Mouse (Mus musculus) gastrocnemius, postnatal 36 days (tissue): ENCODE measurements at regions not wholly inside any gene's neighbourhood (a gene's known extent, or its start where the extent isn't known, plus 50 kb on each side); places are given as distances from the start of the nearest gene placed in this dataset.

ENCODE experiments used
- DNase-seq, 2 experiments: peaks; one replicate each; pipeline ENCODE4 v3.0.0; 2022
- intact Hi-C: fragments of 180-260 bp; cut with DNase I; formaldehyde crosslinking; loops from one replicate; pipeline ENCODE4 v1.15.1; 2025

- DNase-seq, result no peak
- intact Hi-C loops, result no loop called here
These were observed 402.8 kb upstream of the Nr2f1 start for GRCm38 (mm10) chr13:78602211-78602860.

DNA sequence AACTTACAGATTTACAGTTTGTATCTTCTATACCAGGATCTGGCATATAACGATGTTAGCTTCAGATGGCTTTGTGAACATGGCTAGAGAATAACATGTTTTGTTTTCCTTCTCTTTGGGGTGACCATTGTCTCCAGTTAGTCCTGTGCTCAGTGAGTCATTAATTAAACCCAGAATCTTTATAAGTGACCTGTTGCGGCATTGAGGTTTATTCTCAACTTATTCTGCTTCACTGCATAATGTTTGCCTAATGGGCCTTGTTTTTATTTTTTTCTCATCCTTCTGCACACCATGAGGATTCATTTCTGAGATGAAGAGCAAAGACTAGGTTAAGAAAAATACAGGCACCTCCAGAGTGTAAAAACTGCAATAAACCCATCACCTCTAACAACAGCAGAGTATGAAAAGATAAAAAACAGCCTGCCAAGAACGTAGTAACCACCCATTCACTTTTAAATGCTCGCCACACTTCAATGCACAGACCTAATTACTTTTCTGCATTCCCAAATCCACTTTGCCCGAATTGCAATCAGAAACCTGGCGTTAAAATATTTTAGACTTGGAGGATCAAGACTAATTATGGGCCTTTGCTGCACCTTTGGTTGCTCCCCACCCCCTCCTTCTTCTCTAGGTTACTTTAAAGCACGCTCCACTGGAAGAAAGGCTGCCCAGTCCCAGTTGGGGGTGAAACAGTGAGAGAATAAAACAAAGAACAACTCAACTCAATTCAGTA is 381.5 kb upstream of the Nr2f1 start:
- DNase-seq, result no peak

GRCm38 (mm10) chr13:78577497-78577896 is 377.9 kb upstream of the Nr2f1 start:
- intact Hi-C loops, result loop anchor here (10.0 kb wide), 1 partner anchor 163 kb away; no protein-coding TSS in a partner anchor
- no peak for DNase-seq

More for the DNA sequence above, 381.5 kb upstream of the Nr2f1 start:
- intact Hi-C loops, result no loop called here

- no peak for DNase-seq
- intact Hi-C loops, result loop anchor here (10.0 kb wide), 1 partner anchor 162 kb away; no protein-coding TSS in a partner anchor
These were observed 377.0 kb upstream of the Nr2f1 start for GRCm38 (mm10) chr13:78576300-78577296.

- no peak for DNase-seq
- intact Hi-C loops, result loop anchor here (10.0 kb wide), 1 partner anchor 156 kb away; no protein-coding TSS in a partner anchor
These were observed 371.5 kb upstream of the Nr2f1 start for GRCm38 (mm10) chr13:78571093-78571492.

DNA sequence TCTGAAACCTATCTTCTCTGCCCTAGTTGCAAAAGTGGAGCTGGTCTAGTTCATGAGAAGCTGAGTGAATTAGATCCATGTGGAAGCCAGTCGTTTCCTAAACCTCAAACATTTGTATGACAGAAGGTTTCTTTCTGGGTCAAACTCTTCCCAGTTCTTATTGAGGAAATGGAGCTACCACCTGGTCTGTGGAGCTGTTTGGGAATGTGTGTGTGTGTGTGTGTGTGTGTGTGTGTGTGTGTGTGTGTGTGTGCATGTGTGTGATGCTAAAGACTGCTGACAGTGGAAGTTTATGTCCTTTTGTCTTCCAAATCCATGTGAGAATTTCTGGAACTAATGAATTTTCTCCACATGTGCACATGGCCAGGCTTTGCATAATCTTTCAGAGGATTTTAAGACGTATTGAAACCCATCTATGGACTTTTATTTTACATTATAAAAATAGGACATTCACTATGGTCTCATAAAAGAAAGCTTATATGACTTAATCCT is 324.9 kb upstream of the Nr2f1 start:
- intact Hi-C loops, result no loop called here
- DNase-seq, result no peak

DNA sequence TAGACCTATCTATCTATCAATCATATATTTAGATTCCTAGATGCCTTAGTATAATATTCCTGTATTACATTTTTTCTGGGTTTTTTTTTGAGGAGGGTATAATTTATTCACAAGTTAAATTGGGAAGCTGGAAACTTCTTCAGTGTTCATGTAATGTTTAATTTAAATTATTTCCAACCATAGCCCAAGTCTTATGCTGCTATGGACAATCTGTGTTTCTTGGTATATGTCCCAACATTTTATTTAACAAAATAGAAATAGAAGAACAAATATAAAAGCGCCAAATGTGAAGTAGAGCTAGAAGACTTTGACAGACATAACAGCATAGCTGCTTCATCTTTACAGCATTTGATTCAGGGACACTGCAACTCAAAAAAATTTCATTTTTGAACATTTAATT is 321.2 kb upstream of the Nr2f1 start:
- intact Hi-C loops, result no loop called here
- DNase-seq, result no peak

- DNase-seq, result no peak
- intact Hi-C loops, result no loop called here
These were observed 320.6 kb upstream of the Nr2f1 start for GRCm38 (mm10) chr13:78520186-78520585.

DNA sequence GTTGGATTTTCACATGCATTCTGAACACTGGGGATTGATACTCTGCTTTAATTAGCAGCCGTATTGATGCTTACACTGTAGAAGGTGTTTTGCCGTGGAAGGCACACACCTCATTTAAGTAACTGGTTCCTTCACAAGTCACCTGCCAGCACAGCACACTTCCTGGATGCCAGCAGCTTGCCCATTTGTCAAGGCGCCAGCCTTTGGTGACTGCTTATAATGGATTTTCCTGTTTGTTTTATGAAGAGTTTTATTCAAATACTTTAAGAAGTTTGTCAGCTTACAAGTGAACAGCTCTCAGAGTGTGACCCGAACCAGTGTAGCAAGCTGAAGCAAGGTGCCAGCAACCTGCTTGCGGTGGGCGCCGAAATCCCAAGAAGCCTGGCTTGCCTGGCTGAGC is 301.0 kb upstream of the Nr2f1 start:
- intact Hi-C loops, result no loop called here
- DNase-seq, result no peak

DNA sequence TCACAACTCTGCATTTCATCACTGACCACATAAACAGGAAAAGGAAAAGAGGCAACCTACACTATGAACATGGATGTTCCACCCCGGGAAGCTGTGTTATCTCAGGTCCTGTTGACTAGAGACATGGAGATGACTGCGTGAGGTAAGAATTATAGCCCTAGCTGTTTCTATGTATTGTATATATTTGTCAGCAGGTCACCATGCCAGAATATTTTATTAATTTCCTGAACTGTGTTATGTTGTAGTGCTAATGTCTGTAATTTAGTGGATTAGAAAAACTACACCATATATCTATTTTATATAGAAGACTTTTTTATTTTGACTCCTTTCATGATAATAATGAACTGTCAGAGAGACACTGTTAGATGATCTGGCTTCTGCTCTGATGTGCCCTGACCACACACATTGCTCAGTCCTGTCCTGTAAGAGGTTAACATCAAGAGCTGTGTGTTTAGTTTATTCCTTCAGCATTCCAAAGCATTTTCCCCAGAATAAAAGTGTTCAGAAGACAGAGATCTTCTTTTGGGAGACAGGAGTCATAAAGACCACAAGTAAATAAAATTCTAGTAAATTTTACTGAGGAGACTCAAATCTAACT is 284.3 kb upstream of the Nr2f1 start:
- no peak for DNase-seq
- intact Hi-C loops, result no loop called here

GRCm38 (mm10) chr13:78482929-78483759 is 283.6 kb upstream of the Nr2f1 start:
- peak in 1 of 2 experiments; percentile 33 for DNase-seq
- intact Hi-C loops, result no loop called here

DNA sequence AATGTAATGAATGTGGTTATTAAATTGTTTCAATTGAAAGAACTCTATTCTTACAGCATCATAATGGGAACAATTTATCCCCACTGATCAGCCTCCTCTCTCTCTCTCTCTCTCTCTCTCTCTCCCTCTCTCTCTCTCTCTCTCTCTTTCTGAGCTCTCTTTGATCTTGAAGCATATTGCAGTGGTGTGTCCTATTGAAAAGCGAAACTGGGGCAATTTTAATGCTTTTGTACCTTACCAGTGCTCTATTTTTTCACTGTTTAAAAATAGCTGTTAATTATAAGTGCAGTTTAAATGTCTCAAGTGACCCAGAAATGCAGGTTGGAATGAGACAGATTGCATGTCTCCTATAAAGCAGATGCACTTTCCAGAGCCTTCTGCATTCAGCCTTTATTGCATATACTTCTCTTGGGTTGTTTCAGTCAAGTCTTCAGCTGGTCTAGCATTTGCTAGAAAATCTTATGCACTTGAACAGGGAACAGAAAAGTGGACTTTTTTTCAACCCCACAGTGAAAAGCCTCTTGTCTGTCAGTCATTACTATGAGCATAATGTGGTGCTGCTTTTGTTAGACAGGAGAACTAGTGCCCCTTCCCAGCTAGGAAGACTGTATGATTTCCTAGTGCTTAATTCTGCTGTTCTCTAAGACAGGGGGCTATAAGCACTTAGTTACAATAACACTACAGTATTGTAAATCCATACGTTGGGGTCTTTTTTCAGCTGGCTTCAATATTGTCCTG is 251.9 kb upstream of the Nr2f1 start:
- intact Hi-C loops, result no loop called here
- no peak for DNase-seq

- DNase-seq, result no peak
- intact Hi-C loops, result no loop called here
These were observed 247.1 kb upstream of the Nr2f1 start for GRCm38 (mm10) chr13:78446726-78447031.

- no peak for DNase-seq
- intact Hi-C loops, result no loop called here
These were observed 246.6 kb upstream of the Nr2f1 start for GRCm38 (mm10) chr13:78445891-78446725.

DNA sequence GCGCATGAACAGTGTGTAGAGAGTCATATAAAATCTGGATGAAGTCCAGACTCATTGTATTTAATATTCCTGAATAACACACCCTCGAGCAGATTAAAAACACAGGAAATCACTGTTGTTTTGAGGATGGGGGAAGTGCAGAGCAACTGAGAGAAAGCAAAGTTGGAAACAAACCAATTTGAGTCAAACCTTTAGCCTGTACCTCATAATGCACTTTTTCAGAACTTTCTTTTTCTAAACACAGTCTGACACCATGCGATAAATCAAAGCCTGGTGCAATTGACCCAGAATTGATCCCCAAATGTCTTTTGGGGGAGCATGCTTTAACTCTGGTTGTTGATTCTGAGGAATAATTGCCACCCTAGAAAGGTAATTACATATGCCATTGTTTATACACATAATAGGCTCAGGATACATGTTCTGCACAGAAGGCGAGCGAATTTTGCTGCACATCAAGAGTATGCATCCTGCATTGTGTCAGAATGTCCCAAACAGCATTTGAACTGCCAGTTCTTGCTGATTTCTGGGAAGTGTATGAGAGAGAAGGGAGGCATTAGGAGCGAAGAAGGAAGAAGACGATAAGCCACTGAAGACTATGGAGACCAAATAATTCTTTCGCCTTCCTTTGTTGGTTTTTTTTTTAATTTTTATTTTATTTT is 245.3 kb upstream of the Nr2f1 start:
- intact Hi-C loops, result no loop called here
- DNase-seq, result no peak

DNA sequence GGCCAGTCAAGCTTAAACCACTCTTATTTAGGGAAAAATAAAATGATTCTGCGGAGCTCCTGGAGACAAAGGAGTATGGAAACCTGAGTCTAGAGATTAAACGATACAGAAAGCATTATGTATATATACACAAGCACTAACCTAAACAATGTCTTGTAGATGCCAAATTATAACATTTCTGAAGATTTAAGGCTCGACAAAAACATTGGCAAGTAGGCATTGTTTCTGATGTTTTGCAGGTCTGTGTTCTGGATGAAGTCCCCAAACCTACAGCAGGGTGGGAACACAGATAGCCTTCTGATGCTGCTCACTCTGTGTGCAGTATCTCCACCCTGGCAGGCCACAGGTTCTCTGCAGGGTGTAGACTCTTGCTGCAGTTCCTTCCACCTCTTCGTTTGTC is 228.9 kb upstream of the Nr2f1 start:
- DNase-seq, result no peak
- intact Hi-C loops, result no loop called here

DNA sequence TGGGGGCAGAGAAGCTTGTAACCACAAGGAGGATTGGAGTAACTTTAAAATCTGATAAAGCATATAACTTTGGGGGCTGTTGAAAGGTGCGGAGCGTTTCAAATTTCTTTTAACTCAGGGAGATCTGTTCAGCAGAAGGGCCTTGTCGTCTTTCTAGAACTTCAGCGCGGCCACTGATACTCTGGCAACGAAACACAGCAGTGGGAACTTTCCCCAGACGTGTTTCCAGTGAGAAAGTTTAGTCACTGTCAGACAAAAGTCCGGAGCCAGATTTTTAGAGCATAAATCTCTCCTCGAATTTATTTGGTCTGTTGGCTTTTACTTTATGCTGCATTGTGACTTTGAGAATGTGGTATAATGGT is 228.5 kb upstream of the Nr2f1 start:
- no peak for DNase-seq
- intact Hi-C loops, result no loop called here
